Mouse (Mus musculus) bone marrow, adult 2 months (tissue): ENCODE data around the gene Macrod2.

ENCODE experiments used
- CTCF ChIP-seq: fragments of 200-500 bp; IDR thresholded peaks from 2 replicates; pipeline ENCODE4 v1.5.1; 2011; ENCODE audit warnings: low read length, control low read depth; ENCODE audit not compliant: control insufficient read depth, insufficient read depth
- POLR2A ChIP-seq: fragments of 200-500 bp; IDR thresholded peaks from 2 replicates; pipeline ENCODE4 v1.6.1; 2011; ENCODE audit warnings: low read depth, mild to moderate bottlenecking, control low read depth, low read length, borderline replicate concordance; ENCODE audit not compliant: control insufficient read depth

GRCm38 (mm10) chr2:141449078-141449680, 1054.1 kb downstream of the Macrod2 start:
- TF ChIP-seq CTCF (no peak), POLR2A (no peak)
